Mouse (Mus musculus): ENCODE results near the gene Epn1.
A peak's percentile ranks its signal among the peaks of the same experiment; 100 is the strongest.

The Epn1 gene

GRCm38 (mm10) chr7:5092831-5093510 lies 12.9 kb downstream of the Epn1 start:
- no peak for DNase-seq (ENCODE audit: low read depth, low spot score)

DNA sequence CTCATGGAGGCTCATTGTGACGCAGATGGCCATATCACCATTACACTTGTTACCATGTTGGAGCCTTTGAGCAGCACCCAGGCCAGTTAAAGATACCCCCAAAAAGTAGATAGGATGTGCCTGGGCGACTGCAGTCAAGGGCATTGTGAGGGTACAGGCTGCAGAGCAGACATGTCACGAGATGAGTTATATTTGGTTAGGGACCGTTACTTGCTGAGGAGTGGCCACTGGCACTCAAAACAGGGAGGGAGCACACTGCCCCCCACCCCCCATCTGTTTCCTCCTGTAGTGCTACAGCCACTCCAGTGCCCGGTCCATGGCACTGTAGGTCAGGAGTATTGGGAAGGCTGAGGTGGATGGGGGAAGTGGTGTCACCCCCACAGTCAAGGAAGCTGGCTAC lies 18.7 kb downstream of the Epn1 start:
- DNase-seq (ENCODE audit: low read depth, low spot score), result no peak

- DNase-seq (ENCODE audit: low read depth, low spot score), result peak; percentile 34
Observed at GRCm38 (mm10) chr7:5099796-5100195, 19.8 kb downstream of the Epn1 start.

DNA sequence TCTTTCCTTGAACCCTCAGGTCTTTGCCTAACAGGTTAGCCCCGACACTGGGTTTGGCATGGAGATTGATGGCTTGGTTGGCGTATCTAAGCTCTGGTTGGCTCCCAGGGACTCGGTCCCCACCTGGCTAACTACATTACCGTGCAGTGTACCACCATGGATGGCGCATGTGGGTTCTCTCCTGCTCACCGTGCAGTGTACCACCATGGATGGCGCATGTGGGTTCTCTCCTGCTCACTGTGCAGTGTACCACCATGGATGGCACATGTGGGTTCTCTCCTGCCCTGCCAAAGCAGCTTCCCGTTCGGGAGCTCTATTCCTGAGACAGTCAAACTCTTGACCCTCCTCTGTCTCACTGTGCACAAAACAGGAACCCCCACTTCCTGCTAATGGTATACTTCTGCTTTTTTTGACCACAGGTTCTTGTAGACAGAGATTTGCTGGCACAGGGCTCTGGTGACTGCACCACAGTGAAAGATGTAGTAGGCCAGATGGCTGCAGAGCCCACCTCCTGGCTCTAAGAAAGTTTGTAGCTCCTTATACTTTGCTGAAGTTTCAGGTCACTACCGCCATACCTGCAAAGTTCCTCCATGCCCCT lies 21.1 kb downstream of the Epn1 start:
- no peak for DNase-seq (ENCODE audit: low read depth, low spot score)

- DNase-seq (ENCODE audit: low read depth, low spot score), result no peak
Observed at GRCm38 (mm10) chr7:5102564-5102963, 22.5 kb downstream of the Epn1 start.

- DNase-seq (ENCODE audit: low read depth, low spot score), result no peak
Observed at GRCm38 (mm10) chr7:5108272-5108671, 28.2 kb downstream of the Epn1 start.

DNA sequence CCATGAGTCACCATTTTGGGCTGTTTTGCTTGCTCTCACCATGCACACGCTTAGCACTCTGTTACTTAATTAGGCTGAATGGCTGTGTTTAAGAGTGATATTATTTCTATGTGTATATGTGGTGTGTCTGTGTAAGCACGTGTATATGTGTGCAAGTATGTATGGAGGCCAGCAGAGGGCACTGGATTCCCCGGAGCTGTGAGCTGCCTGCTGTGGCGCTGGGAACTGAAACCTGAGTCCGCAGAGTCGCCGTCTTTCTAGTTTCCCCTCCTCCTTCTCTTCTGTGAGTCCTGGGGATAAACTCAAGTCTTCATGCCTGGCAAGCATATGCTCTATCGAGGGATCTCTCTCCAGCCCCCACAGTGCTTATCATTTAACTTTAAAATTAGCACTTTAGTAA lies 29.3 kb downstream of the Epn1 start:
- DNase-seq (ENCODE audit: low read depth, low spot score), result no peak

DNA sequence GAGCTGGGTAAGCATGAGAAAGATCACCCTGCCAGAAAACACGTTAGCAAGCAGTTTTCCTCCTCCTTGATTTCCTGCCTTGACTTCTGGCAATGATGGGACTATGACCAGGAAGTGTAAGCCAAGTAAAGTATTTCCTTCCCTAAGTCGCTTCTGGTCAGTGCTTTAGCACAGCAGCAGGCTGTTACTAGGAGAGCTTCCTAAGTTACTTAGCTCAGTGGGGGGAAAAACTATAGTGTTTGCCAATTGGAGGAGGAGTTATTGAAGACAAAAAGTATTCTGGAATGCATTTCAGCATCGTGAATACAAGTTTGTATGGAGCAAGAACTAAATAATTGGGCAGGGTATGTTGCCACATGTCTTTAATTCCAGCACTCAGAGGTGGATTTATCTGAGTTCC lies 32.7 kb downstream of the Epn1 start:
- DNase-seq (ENCODE audit: low read depth, low spot score), result no peak

DNA sequence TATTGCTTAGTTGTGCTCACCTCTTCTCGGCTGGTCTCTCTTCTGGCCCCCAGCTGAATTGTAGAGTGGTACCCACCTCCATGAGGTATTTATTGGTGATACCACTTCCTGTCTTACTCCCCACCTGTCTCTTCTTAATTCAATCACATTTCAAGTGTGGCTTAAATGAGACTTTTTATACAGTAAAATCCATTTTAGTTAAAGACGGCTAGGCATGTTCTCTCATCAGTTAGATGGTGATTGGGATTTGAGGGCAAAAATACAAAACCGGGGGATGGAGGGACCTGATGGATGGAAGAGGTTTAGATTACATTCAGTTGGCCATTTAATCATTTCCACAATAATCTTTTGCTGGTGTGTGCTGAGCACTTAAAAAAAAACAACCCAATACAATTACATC lies 36.8 kb downstream of the Epn1 start, which contains the start of gene Rfpl4:
Rfpl4 (minus strand) TSS at position 101 of the 400 bp plus-strand sequence.
- DNase-seq (ENCODE audit: low read depth, low spot score), result no peak

DNA sequence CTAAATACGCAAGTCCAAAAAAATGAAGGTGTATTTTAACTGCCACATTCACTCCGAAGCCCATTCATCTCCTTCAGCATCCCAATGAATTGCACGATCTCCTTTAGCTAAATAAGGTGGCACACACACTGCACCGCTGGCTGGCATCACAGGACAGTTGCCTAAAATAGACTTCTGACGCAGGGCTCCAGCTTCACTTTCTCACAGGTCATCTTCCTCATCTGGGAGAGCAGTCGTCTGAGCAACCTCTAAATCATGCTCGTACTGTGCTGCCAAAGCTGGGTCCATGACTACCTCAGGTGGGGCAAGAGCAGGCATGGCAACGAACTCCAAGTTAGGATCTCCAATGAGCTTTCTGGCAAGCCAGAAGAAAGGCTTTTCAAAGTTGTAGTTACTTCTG lies 45.0 kb downstream of the Epn1 start:
- no peak for DNase-seq (ENCODE audit: low read depth, low spot score)

DNA sequence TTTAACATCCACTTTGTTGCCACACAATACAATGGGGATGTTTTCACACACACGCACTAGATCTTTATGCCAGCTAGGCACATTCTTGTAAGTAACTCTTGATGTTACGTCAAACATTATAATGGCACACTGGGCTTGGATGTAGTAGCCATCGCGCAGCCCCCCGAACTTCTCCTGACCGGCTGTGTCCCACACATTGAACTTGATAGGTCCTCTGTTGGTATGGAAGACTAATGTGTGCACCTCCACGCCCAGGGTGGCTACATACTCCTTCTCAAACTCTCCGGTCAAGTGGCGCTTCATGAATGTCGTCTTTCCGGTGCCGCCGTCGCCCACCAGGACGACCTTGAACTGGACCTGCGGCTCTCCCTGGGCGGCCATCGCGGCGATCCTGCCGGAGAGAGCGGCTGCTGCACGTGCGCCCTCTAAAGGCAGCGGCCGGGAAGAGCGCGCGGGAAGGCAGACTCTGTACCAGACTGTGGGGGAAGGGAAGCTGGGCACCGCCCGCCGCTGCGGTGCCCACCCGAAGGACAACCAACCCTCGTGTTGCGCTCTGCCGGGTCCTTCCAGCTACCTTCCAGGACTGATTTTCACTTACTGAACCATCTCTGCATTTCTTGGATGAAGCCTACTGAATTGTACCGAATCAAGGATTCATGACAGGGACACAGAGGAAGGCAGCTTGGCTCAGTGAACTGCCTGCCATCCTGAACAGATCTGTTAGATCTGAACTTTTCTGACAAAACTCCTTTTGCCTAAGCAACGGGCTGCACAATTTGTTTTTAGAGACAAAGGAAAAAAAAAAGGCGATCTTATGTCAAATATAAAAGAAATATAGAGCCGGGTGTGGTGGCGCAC lies 45.7 kb downstream of the Epn1 start, which contains the start of gene Rasl2-9:
Rasl2-9 (minus strand) TSS at position 402 of the 858 bp plus-strand sequence.
- no peak for DNase-seq (ENCODE audit: low read depth, low spot score)

All from 3T3-L1 (cell line).